Mouse (Mus musculus): Measurements from ENCODE around the gene Mknk2. TPM values are rescaled to one million over a fixed set of nuclear protein-coding genes. Genes with fewer than 3 reads are reported as not detected.

Mknk2 gene
- polyA plus RNA-seq, 1 experiment = not detected

- 64% methylated on average over 2 of the region's 2 CpGs for WGBS
- no peak overlapping the region for H3K27ac ChIP-seq (ENCODE audit: insufficient read depth, low read depth, low read length)
- H3K4me1 ChIP-seq (ENCODE audit: control insufficient read depth, insufficient read depth, low read length) = peaks cover 12% of the 10 kb centered on the region
- TF ChIP-seq POLR2A (IDR thresholded peaks at IDR 0.05; ENCODE audit: insufficient read depth, low read depth, low read length) = no peak
- no peak for TF ChIP-seq CTCF (IDR thresholded peaks at IDR 0.05; ENCODE audit: insufficient read depth, low read depth, low read length)
- no peak overlapping the region for H3K4me3 ChIP-seq (ENCODE audit: insufficient read depth, low read depth, low read length)
Measured at GRCm38 (mm10) chr10:80695186-80695585, 17.3 kb upstream of the Mknk2 start.

GRCm38 (mm10) chr10:80694159-80694938, 16.4 kb upstream of the Mknk2 start:
- TF ChIP-seq CTCF (IDR thresholded peaks at IDR 0.05; ENCODE audit: insufficient read depth, low read depth, low read length) (no peak), POLR2A (IDR thresholded peaks at IDR 0.05; ENCODE audit: insufficient read depth, low read depth, low read length) (no peak)
- H3K27ac ChIP-seq (ENCODE audit: insufficient read depth, low read depth, low read length) = no peak overlapping the region
- WGBS = 91% methylated on average over 13 of the region's 13 CpGs
- peaks cover 12% of the 10 kb centered on the region; the same call in 1 of the 2 replicates for H3K4me1 ChIP-seq (ENCODE audit: control insufficient read depth, insufficient read depth, low read length)
- H3K4me3 ChIP-seq (ENCODE audit: insufficient read depth, low read depth, low read length) = no peak overlapping the region

GRCm38 (mm10) chr10:80693401-80694045, 15.6 kb upstream of the Mknk2 start:
- no peak overlapping the region for H3K4me3 ChIP-seq (ENCODE audit: insufficient read depth, low read depth, low read length)
- no peak for TF ChIP-seq CTCF (IDR thresholded peaks at IDR 0.05; ENCODE audit: insufficient read depth, low read depth, low read length)
- no peak for TF ChIP-seq POLR2A (IDR thresholded peaks at IDR 0.05; ENCODE audit: insufficient read depth, low read depth, low read length)
- WGBS = 85% methylated on average over 12 of the region's 12 CpGs
- peaks cover 12% of the 10 kb centered on the region; the same call in 1 of the 2 replicates for H3K4me1 ChIP-seq (ENCODE audit: control insufficient read depth, insufficient read depth, low read length)
- H3K27ac ChIP-seq (ENCODE audit: insufficient read depth, low read depth, low read length) = no peak overlapping the region

GRCm38 (mm10) chr10:80692249-80693165, 14.6 kb upstream of the Mknk2 start:
- TF ChIP-seq POLR2A (IDR thresholded peaks at IDR 0.05; ENCODE audit: insufficient read depth, low read depth, low read length) = no peak
- TF ChIP-seq CTCF (IDR thresholded peaks at IDR 0.05; ENCODE audit: insufficient read depth, low read depth, low read length) = no peak
- WGBS = 80% methylated on average over 14 of the region's 14 CpGs
- H3K27ac ChIP-seq (ENCODE audit: insufficient read depth, low read depth, low read length) = no peak overlapping the region
- H3K4me3 ChIP-seq (ENCODE audit: insufficient read depth, low read depth, low read length) = no peak overlapping the region
- peaks cover 12% of the 10 kb centered on the region; the same call in 1 of the 2 replicates for H3K4me1 ChIP-seq (ENCODE audit: control insufficient read depth, insufficient read depth, low read length)

GRCm38 (mm10) chr10:80687850-80688249, 9.9 kb upstream of the Mknk2 start:
- TF ChIP-seq CTCF (IDR thresholded peaks at IDR 0.05; ENCODE audit: insufficient read depth, low read depth, low read length) (no peak), POLR2A (IDR thresholded peaks at IDR 0.05; ENCODE audit: insufficient read depth, low read depth, low read length) (no peak)
- 19% methylated on average over 5 of the region's 5 CpGs for WGBS
- no peaks in the 10 kb centered on the region for H3K4me1 ChIP-seq (ENCODE audit: control insufficient read depth, insufficient read depth, low read length)
- no peak overlapping the region for H3K4me3 ChIP-seq (ENCODE audit: insufficient read depth, low read depth, low read length)
- H3K27ac ChIP-seq (ENCODE audit: insufficient read depth, low read depth, low read length) = no peak overlapping the region

- Histone ChIP-seq H3K4me1 (ENCODE audit: control insufficient read depth, insufficient read depth, low read length) (no peaks in the 10 kb centered on the region), H3K4me3 (ENCODE audit: insufficient read depth, low read depth, low read length) (no peak overlapping the region), H3K27ac (ENCODE audit: insufficient read depth, low read depth, low read length) (no peak overlapping the region)
- TF ChIP-seq CTCF (IDR thresholded peaks at IDR 0.05; ENCODE audit: insufficient read depth, low read depth, low read length) (no peak), POLR2A (IDR thresholded peaks at IDR 0.05; ENCODE audit: insufficient read depth, low read depth, low read length) (no peak)
- WGBS = 81% methylated on average over 3 of the region's 3 CpGs
Measured at GRCm38 (mm10) chr10:80686617-80687016, 8.7 kb upstream of the Mknk2 start.

- no peak overlapping the region for H3K4me3 ChIP-seq (ENCODE audit: insufficient read depth, low read depth, low read length)
- 94% methylated on average over 4 of the region's 4 CpGs for WGBS
- TF ChIP-seq POLR2A (IDR thresholded peaks at IDR 0.05; ENCODE audit: insufficient read depth, low read depth, low read length) (no peak), CTCF (IDR thresholded peaks at IDR 0.05; ENCODE audit: insufficient read depth, low read depth, low read length) (no peak)
- no peak overlapping the region for H3K27ac ChIP-seq (ENCODE audit: insufficient read depth, low read depth, low read length)
- H3K4me1 ChIP-seq (ENCODE audit: control insufficient read depth, insufficient read depth, low read length) = 0 out of 2 replicates have a peak, but pooled peaks cover under 1% of the 10 kb centered on the region
Measured at GRCm38 (mm10) chr10:80684984-80685383, 7.1 kb upstream of the Mknk2 start.

- WGBS = 62% methylated on average over 6 of the region's 6 CpGs
- H3K27ac ChIP-seq (ENCODE audit: insufficient read depth, low read depth, low read length) = no peak overlapping the region
- no peak overlapping the region for H3K4me3 ChIP-seq (ENCODE audit: insufficient read depth, low read depth, low read length)
- TF ChIP-seq CTCF (IDR thresholded peaks at IDR 0.05; ENCODE audit: insufficient read depth, low read depth, low read length) = peak; percentile 35; the same call in 1 of the 2 replicates
- TF ChIP-seq POLR2A (IDR thresholded peaks at IDR 0.05; ENCODE audit: insufficient read depth, low read depth, low read length) = no peak
- peaks cover 8% of the 10 kb centered on the region; the same call in 1 of the 2 replicates for H3K4me1 ChIP-seq (ENCODE audit: control insufficient read depth, insufficient read depth, low read length)
Measured at GRCm38 (mm10) chr10:80684214-80684613, 6.3 kb upstream of the Mknk2 start.

Measured in olfactory bulb, adult 2 months (tissue).